Mouse (Mus musculus) right cerebral cortex, postnatal 36 days (tissue): ENCODE data around the gene Cd248.

Source experiments
- DNase-seq, 2 experiments: peaks; one replicate each; pipeline ENCODE4 v3.0.0; 2022; ENCODE audit warnings: low spot score in 2 of 2, mixed read lengths in 1 of 2

The Cd248 gene

DNA sequence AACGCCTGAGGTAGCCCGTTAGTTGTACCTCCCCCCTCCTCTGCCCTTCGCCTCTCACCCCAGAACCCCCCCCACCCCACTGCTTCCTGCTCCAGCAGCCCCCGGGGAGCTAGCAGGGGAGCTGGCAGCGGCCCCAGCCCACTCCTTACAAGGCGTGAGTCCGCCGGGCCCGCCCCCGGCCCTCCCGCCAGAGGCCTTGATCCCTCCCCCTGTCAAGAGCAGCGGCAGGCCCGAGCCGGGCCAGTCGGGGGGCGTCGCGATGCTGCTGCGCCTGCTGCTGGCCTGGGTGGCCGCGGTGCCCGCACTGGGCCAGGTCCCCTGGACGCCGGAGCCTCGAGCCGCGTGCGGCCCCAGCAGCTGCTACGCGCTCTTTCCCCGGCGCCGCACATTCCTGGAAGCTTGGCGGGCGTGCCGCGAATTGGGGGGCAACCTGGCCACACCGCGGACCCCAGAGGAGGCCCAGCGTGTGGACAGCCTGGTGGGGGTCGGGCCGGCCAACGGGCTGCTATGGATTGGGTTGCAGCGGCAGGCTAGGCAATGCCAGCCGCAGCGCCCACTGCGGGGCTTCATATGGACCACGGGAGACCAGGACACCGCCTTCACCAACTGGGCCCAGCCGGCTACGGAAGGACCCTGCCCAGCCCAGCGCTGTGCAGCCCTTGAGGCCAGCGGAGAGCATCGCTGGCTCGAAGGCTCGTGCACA, at the start of gene Cd248:
Gene Cd248, plus strand, starts transcription at position 212 of the 703 bp plus-strand sequence.
- no peak for DNase-seq

DNA sequence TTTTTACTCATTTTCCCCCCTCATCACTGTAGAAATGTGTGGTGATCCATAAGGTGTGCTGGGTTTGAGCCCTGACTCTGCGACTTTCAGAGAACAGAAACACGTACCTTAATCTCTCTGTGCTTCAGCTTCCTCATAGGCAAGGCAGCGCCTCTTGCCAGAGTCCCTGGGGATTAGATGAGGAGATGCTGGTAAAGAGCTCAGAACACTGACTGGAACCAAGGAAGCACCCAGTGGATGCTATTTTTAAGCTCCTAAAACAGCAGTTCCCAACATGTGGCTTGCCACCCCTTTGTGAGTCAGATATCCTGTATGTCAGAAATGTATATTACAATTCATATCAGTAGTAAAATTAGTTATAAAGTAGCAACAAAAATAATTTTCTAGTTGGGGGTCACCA, 49.7 kb upstream of the Cd248 start:
- DNase-seq, result no peak

DNA sequence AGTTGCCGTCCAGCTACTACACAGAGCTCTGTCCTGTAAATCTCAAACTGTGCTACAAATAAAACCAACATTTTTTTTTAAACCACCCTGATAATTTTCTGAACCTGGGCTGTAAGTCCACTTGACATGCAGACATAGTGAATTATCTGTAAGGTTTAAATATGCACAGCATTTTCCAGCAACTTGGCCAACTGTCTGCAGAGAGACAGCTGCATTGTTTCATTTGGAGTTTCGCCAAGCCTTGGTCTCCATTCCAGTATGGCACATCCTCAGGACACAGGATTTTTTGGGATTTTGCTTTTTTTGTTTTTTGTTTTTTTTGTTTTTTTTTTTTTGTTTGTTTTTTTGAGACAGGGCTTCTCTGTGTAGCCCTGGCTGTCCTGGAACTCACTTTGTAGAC, 46.5 kb upstream of the Cd248 start:
- no peak for DNase-seq

DNA sequence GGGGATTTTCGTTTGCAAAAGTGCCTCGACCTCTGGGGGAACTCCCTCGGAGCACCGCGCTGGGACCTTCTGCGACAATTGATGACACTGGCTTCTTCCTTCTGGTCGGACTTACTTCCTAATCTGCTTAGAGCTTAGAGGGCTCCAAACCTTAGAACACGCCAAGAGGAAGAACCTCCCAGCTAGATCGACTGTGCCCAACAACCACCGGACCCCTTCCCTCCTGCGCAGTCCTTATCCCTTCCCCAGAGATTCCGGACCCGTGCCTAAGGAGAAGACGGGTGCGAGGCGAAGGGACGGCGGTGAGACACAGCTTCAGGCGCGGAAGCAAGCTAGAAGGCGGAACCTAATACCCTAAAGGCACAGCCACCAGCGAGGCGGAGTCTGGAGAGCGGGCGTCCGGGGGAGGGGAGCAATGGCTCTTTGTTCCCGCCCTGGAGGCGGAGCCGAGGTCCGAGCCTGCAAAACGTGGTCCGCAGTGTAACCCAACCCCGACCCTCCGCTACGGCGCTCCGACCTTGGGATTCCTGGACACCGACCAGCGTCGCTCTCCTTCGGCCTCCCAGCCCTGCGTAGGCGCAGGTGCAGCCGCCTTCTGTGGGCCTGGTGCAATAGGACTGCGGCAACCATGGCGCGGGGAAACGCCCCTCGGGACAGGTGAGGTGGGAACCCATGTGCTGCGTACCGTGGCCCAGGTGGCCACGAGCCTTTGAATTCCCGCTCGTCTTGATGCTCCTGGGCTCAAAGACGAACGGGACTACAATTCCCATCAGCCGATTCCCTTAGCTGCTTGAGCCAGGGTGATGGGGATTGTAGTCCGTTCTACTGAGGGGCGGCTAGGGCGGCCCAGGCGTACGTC, 44.0 kb upstream of the Cd248 start, which contains the start of gene Slc29a2:
Gene Slc29a2, plus strand, starts transcription at position 240 of the 859 bp plus-strand sequence.
- peak; percentile 86 to 87 for DNase-seq

DNA sequence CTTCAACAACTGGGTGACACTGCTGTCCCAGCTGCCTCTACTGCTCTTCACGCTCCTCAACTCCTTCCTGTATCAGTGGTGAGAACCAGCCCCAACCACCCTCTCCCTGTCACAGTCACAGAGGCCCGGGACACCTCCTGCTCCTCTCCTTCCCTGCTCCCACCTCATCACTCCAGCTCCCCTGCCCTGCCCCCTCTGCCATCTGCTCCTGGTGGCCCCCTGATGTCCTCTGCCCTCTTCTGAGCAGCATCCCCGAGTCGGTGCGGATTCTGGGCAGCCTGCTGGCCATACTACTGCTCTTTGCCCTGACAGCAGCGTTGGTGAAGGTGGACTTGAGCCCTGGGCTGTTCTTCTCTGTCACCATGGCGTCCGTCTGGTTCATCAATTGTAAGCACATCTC, 41.8 kb upstream of the Cd248 start:
- DNase-seq, result no peak

DNA sequence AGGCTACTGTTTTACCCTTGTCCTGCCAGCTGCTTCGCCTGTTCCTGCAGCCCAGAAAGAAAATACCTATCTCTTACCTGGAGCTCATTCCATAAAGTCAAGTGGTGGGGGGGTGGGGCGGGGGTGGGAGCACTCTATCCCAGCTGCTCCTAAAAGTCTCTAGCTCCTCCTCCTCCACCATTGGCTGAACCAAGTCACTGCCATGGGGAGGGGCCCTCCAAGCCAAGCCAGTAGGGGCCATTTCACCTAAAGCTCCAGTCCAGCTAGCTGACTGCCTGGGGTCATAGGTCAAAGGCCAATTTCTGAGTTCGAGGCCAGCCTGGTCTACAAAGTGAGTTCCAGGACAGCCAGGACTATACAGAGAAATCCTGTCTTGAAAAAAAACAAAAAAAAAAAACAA, 35.2 kb upstream of the Cd248 start:
- DNase-seq, result no peak

DNA sequence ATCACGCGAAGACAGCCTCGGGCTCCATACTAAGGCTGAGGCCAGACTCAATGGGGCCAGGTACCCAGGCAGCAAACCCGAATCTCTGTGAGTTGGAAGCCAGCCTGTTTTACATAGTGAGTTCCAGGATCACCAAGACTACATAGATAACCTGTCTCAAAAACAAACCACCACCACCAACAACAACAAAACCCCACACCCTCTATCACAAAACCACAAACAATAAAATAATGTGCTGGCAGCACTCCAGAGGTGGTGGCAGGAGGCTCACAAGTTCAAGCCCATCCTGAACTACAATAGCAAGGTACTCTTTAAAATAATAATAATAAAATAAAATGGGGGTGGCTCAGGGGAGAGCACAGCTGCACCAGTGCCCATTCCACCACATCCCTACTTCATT, 31.3 kb upstream of the Cd248 start:
- no peak for DNase-seq

DNA sequence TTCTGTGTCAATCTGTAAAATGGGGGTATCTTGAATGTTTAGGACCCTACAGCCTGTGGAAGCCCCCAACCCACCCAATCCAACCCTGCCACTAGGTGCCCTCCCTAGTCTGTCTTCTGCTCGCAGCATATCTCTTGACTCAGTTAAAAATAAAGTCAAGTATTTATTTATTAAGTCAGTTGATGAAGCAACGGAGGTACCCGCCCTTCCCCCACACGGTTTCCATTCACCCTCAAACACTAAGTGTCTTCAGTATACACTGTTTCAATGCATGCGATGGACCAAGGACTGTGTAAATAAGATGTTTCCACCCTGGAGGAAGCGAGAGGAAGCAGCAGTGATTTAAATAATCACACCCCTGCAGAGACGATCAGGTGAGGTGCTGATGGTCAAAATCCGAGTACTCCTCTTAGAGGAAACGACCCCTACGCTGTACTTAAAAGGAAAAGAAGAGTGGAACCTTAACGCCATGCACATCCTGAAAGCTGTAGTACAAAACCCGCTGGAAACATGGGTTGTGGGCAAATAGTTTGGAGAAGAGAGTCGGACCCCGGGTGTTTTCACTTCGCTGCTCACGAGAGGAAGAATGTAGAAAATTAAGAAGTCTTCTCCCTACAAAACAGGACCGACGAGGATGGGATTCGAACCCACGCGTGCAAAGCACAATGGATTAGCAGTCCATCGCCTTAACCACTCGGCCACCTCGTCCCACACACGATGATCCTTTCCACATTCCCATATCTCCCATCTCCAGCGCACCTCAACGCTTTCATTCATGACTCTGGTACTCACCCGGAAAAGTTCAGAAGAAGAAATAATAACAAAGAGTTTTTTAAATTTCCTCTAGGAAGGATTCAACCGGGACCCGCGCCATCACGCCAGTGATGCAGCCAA, 30.0 kb upstream of the Cd248 start:
- DNase-seq, result peak; percentile 76 to 78

DNA sequence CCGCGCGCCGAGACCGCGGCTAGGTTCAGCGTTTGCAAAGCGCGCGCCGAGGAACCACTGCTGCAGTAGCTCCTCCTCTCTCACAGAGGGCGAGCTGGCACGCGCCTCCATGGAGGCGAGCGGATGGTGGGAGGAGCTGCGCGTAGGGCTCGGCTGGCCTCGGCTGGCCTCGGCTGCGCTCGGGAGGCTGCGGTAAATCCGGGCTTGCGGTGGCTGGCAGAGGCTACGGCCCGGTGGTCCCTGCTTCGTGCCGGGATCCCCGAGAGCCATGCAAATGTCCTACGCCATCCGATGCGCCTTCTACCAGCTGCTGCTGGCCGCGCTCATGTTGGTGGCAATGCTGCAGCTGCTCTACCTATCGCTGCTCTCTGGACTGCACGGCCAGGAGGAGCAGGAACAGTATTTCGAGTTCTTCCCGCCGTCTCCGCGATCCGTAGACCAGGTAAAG, 29.1 kb upstream of the Cd248 start, which contains the start of the genes B4gat1 and AC124502.3:
Gene B4gat1, plus strand, starts transcription at position 118 of the 448 bp plus-strand sequence.
Gene AC124502.3, plus strand, starts transcription at position 183 of the 448 bp plus-strand sequence.
- peak; percentile 88 to 89 for DNase-seq

DNA sequence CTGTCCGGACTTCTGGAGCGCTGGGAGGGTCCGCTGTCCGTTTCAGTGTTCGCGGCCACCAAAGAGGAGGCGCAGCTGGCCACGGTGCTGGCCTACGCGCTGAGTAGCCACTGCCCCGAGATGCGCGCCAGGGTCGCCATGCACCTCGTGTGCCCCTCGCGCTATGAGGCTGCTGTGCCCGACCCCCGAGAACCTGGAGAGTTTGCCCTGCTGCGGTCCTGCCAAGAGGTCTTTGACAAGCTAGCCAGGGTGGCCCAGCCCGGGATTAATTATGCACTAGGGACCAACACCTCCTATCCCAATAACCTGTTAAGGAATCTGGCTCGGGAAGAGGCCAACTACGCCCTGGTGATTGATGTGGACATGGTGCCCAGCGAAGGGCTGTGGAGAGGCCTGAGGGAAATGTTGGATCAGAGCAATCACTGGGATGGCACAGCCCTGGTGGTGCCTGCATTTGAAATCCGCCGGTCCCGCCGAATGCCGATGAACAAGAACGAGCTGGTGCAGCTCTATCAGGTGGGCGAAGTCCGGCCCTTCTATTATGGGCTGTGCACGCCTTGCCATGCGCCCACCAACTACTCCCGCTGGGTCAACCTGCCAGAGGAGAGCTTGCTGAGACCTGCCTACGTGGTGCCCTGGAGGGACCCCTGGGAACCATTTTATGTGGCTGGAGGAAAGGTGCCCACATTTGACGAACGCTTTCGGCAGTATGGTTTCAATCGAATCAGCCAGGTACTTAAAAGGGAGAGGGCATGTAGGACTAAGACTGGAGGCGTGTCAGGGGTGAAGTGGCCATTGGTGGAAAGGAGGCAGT, 28.4 kb upstream of the Cd248 start:
- peak in 1 of 2 experiments; percentile 31 for DNase-seq

DNA sequence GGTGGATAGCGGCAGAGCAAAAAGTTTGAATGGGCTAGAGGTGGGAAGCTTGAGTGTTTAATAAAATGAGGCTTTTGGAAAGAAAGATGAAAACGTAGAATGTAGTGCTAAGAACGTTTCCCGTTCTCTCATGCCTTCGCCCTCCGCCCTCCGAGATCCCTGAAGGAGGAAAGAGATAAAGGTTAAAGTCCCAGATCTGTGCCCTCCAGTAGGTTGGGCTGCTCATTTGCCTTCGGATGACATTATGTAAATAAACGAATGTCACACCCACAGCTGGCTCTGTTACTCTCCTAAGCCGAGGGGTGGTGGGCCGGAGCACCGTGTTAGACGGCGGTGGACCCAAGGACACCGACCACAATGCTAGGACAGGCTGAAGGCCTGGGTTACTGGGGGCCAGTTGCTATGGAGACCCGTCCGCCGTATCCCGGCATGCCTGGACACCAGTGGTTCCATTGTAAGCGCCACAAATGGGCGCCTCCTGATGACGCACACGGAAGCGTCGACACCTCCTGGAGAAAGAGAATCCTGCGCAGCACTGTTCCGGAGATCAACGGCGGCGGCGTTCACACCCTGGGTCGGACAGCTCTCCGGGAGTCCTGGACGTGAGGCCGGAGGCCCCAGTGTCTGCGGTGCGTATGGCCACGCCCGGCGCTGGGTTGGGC, 26.9 kb upstream of the Cd248 start, which contains the start of gene Brms1:
Gene Brms1, plus strand, starts transcription at position 493 of the 662 bp plus-strand sequence.
- peak; percentile 92 to 93 for DNase-seq

DNA sequence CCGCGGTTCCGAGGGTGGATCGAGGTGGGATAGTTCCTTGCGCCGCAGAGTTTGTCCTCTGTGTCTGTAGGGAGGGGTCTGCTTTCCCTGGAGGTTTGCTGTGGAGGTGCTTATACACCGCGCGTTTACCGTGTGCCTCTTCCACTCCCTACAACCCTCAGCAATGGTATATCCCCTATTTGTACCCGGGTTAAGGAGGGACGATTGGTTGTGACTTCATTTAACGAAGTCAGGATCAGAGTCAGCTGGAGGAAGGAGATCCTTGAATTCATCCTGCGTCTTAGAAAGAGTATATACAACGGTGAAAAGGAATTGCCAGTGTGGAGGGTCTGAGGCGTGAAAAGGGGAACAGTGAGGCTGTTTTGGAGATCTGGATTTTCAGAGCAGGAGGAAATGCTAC, 26.3 kb upstream of the Cd248 start:
- no peak for DNase-seq

DNA sequence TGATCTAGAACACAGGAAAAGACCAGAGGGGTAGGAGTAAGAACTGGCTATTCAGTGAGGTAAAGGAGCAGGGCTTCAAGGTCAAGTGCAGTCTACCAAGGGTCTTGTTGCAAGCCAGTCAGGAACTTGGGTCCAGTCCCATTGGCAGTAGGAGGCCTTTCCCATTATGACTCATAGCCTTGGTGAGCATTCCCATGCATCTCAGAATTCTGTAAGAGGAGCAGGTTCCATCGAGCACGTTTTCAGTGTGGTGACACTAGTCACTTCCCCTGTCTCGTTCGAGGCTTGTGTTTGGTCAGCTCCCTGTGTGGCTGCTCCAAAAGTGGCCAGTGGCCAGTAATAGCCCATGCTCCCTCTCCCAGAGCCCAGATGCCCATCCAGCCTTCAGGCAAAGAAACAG, 22.3 kb upstream of the Cd248 start:
- no peak for DNase-seq

DNA sequence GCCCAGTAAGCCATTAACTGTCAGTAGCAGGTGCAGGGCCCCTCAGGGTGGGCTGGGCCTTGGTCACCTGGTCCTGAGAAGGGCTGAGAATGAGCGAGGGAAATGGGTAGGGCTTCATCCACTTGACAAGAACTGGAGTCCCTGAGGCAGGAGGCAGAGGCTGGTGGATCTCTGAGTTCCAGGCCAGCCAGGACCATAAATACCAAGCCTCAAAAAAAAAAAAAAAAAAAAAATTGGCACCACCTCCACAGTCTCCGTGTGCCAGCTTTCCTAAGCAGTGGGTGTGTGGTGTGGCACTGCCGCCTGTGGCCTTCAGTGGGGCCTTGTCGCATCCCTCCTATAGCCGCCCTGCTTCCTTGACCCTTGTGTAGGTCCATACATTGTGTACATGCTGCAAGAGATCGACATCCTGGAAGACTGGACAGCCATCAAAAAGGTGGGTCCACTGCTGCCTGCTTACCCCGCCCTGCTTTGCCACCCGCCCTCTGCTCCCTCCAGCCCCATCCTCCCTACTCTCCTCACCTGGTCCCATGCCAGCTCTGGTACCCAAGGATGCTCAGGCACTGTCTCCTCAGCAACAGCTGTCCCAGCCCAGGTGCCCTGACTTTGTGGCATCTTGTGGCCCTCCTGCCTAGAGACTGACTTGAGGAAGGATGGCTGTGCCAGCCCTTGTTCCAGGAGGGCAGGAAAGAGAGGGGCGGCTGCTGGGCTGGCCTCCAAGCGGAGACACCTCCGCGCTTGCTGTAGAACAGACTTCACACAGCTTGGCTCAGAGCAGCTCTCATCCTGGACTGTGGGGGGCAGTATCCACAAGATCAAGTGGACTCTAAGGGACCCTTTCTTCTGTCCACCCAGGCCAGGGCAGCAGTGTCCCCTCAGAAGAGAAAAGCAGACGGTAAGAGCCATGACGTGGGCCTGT, 19.5 kb upstream of the Cd248 start:
- DNase-seq, result peak; percentile 74 to 81

DNA sequence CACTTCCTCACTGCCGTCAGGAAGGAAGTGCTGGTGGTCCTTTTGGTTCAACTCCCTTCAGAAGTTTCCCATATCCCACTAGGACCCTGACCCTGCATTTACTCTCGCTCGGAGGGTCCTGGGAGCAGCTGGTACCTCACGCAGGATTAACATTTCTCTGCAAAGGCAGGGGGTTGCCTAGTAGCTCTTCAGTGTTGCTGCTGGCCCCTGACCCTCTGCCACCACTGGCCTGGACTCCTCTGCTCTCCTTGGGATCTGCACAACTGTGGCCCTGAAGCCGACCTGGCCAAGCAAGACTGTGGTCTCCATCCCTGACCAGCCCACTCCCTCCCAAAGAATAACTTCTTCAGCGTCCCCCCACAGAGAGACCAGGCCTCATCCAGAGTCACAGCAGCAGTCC, 18.6 kb upstream of the Cd248 start:
- no peak for DNase-seq

DNA sequence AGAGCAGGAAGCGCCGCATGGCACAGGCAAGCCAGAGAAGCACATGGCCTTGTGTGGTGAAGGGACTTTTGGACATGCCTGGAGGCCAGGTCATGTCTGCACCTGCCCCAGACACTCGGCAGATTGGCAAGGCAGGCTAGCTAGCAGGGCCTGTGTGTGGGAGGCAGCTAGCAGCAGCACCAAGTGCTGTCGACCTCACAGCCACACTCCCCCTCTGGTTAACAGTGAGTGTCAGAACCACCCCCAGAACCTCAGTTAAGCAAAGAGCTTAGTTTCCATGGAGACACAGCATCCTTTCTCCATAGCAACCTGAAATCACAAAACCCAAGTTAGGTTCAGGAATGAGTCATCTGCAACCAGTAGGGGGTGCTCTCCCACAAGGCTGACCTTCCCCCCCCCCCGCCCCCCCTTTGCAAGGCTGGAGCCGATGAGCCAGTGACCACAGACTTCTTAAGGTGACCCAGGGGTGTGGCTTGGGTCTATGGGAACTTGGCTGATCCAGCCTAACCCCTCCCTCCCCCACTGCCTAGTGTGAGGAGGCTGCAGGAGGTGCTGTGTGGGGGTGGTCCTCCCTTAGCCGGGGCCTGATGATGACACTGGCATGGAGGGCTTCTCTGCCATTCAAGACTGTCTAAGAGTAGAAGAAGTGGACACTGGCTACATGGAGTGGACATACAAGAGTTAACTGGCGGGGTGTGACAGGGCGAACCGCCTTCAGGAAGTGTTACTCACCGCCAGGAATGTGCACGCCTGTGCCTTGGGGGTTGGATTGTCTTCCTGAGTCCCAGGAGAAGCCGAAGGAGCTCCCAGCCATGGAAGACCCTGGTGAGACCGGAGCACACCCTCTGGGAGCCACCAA, 17.6 kb upstream of the Cd248 start, which contains the start of gene Rin1:
Gene Rin1, plus strand, starts transcription at position 435 of the 859 bp plus-strand sequence.
- peak; percentile 77 to 88 for DNase-seq

DNA sequence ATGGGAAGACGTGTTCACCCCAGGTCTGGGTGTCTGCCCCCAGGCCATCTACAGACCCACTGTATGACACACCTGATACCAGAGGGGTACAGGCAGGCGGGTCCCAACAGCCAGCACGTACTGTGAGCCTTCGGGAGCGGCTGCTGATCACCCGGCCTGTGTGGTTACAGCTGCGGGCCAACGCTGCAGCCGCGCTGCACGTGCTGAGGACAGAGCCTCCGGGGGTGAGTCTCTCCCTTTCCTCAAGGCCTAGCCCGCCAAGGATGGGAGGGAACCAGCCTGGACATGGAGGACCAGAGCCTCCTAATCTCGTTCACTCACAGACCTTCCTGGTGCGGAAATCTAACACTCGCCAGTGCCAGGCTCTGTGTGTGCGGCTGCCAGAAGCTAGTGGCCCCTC, 16.8 kb upstream of the Cd248 start:
- DNase-seq, result no peak

DNA sequence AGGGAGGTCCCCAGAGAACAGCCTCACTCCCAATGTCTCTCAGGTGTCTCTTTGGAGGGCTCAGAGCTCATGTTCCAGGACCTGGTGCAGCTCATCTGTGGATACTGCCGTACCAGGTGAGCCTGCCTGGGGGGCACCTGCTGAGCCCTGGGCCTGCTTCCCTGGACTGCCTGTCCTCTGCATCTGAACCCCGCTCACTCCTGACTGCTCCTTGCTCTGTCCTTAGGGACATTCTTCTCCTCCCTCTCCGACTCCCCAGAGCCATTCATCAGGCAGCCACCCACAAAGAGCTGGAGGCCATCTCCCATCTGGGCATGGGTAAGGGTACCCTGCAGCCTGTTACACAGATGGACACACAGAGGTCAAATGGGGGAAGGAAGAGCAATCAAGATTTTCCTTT, 16.4 kb upstream of the Cd248 start:
- no peak for DNase-seq
